Mouse (Mus musculus) c-Kit-positive CD71-positive TER-119-negative erythroid progenitor cells, embryonic 14.5 days (primary cell): ENCODE data around the gene Olfr794.

ENCODE experiments used
- DNase-seq: peaks from one replicate; pipeline ENCODE4 v3.0.0-alpha.2; 2013; ENCODE audit warnings: low read depth

Olfr794 gene

GRCm38 (mm10) chr10:129567355-129567754 lies at the start of gene Olfr794:
Olfr794 (plus strand) TSS chr10:129567655.
- no peak for DNase-seq

- DNase-seq: no peak
These were observed 46.0 kb upstream of the Olfr794 start, which contains the start of gene Olfr791 for GRCm38 (mm10) chr10:129521492-129521891. Olfr791 (plus strand) TSS chr10:129521792.

GRCm38 (mm10) chr10:129538862-129539261 lies 28.6 kb upstream of the Olfr794 start, which contains the start of gene Olfr792:
Olfr792 (plus strand) TSS chr10:129539162.
- DNase-seq: no peak

GRCm38 (mm10) chr10:129549354-129549753 lies 18.1 kb upstream of the Olfr794 start:
- DNase-seq: no peak

- no peak for DNase-seq
These were observed 9.6 kb downstream of the Olfr794 start for GRCm38 (mm10) chr10:129577066-129577465.

- DNase-seq: no peak
These were observed 45.0 kb downstream of the Olfr794 start, which contains the start of gene Olfr796 for GRCm38 (mm10) chr10:129612470-129612869. Olfr796 (minus strand) TSS chr10:129612570.

- DNase-seq: no peak
These were observed 54.3 kb downstream of the Olfr794 start for GRCm38 (mm10) chr10:129621724-129622123.
